Mouse (Mus musculus) cerebellum, adult 11 months (tissue): ENCODE measurements around the gene Pdss1.
A peak's percentile ranks its signal among the peaks of the same experiment; 100 is the strongest.
"Not testable (repeated sequence)": the region's sequence is repeated elsewhere in the genome, so short reads cannot be mapped to it uniquely, and the experiment has no call there.

Source experiments
- DNase-seq: peaks from one replicate; pipeline ENCODE4 v3.0.0; 2022

The Pdss1 gene

GRCm38 (mm10) chr2:22895282-22896273 is at the start of gene Pdss1:
Pdss1 (plus strand) TSS chr2:22895522.
- DNase-seq, result peak; percentile 91

- no peak for DNase-seq
Observed at GRCm38 (mm10) chr2:22851900-22852299, 43.4 kb upstream of the Pdss1 start.

- DNase-seq, result no peak
Observed at GRCm38 (mm10) chr2:22857501-22857900, 37.8 kb upstream of the Pdss1 start.

GRCm38 (mm10) chr2:22862194-22862593 is 33.1 kb upstream of the Pdss1 start:
- no peak for DNase-seq

GRCm38 (mm10) chr2:22864394-22865037 is 30.8 kb upstream of the Pdss1 start:
- DNase-seq, result peak; percentile 37

GRCm38 (mm10) chr2:22865818-22866217 is 29.5 kb upstream of the Pdss1 start:
- DNase-seq, result no peak

- DNase-seq, result no peak
Observed at GRCm38 (mm10) chr2:22866894-22867424, 28.4 kb upstream of the Pdss1 start.

- DNase-seq, result no peak
Observed at GRCm38 (mm10) chr2:22873159-22873558, 22.2 kb upstream of the Pdss1 start.

- DNase-seq, result no peak
Observed at GRCm38 (mm10) chr2:22874628-22875027, 20.7 kb upstream of the Pdss1 start.

GRCm38 (mm10) chr2:22876614-22877013 is 18.7 kb upstream of the Pdss1 start:
- no peak for DNase-seq

GRCm38 (mm10) chr2:22878781-22879180 is 16.5 kb upstream of the Pdss1 start:
- DNase-seq, result no peak

- DNase-seq, result not testable (repeated sequence)
Observed at GRCm38 (mm10) chr2:22880726-22881125, 14.6 kb upstream of the Pdss1 start.

GRCm38 (mm10) chr2:22894932-22895281 is 415 bp upstream of the Pdss1 start:
- no peak for DNase-seq

GRCm38 (mm10) chr2:22903947-22904346 is 8.6 kb downstream of the Pdss1 start:
- no peak for DNase-seq

- no peak for DNase-seq
Observed at GRCm38 (mm10) chr2:22914421-22914820, 19.1 kb downstream of the Pdss1 start.

- no peak for DNase-seq
Observed at GRCm38 (mm10) chr2:22918651-22919050, 23.3 kb downstream of the Pdss1 start.

GRCm38 (mm10) chr2:22925911-22926310 is 30.6 kb downstream of the Pdss1 start:
- not testable (repeated sequence) for DNase-seq

- no peak for DNase-seq
Observed at GRCm38 (mm10) chr2:22928259-22928658, 32.9 kb downstream of the Pdss1 start.

GRCm38 (mm10) chr2:22933556-22933955 is 38.2 kb downstream of the Pdss1 start:
- no peak for DNase-seq

- no peak for DNase-seq
Observed at GRCm38 (mm10) chr2:22949956-22950355, 54.6 kb downstream of the Pdss1 start.

GRCm38 (mm10) chr2:22954278-22954677 is 59.0 kb downstream of the Pdss1 start:
- DNase-seq, result no peak

GRCm38 (mm10) chr2:22955914-22956313 is 60.6 kb downstream of the Pdss1 start:
- DNase-seq, result no peak

GRCm38 (mm10) chr2:22957415-22957814 is 62.1 kb downstream of the Pdss1 start:
- DNase-seq, result no peak

- no peak for DNase-seq
Observed at GRCm38 (mm10) chr2:22961681-22962080, 66.4 kb downstream of the Pdss1 start.
